Mouse (Mus musculus) liver (tissue): Measurements from ENCODE around the gene Myo16.

Experiments
- DNase-seq: peaks from one replicate; pipeline ENCODE4 v3.0.0-alpha.2; 2020; ENCODE audit warnings: mixed read lengths

Myo16 gene

DNA sequence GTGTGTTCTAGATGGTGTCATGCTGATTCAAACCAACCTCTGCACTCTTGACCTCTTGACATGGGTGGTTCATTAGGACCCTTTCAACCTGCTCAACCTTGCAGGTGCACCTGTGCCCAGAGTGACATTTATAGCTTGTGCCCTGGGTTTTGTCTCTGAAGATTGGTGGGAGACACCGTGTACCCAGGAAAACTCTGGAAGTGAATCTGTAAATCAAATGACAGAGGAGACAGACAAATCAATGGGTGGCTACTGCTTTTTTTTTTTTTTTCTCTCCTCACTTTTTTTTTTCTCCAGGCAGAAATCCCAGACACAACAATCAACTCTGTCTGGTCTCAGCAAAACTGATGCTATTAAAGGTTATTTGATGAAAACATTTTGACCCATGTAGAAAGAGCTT, 329.2 kb downstream of the Myo16 start:
- DNase-seq = no peak

DNA sequence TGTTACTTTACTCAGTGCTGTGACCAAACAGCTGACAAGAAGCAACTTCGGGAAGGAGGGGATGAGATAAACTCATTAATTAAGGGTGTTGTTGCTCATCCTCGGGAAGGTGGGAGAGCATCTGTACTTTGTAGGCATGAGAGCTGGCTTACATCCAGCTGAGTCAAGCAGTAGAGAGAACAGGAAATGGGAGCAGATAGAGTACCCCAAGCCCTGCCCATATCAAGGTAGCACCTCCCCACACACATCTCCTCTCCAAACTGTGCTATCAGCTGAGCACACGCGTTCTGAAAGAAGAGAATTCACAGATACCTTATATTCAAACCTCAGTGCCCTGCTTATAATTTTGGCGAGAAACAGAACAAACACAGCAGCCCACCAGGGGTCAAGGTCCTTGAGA, 330.1 kb downstream of the Myo16 start:
- no peak for DNase-seq

DNA sequence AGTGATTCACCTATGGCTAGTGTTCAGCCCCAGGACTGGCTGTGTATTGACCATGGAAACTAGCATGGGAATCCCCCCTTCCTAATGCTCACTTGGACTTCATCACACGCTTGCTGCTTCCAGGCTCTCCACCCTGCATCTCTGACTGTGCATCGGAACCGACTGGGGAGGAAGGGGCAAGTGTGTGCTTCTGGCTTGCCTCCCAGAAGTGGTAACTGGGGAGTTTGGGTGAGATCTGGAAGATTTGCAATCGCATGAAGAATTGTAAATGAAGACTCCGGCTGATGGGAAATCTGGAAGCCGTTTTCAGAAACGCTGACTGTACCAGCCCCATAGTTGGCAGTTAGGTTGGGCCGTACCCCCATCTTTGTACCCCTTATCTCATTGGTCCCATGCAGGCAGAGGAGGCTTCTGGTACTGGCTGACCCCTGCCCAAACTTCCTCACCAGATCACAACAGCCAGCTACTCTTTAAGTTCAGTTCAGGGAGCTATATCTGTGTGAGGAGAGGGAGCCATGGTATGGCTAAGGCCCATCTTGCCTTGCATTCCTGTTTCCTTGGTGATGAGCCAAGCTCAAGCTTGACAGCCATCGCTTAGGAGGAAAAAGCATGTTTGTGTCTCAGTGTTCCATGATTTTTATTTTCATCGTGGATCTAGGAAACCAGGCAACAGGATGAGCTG, 336.2 kb downstream of the Myo16 start:
- no peak for DNase-seq

DNA sequence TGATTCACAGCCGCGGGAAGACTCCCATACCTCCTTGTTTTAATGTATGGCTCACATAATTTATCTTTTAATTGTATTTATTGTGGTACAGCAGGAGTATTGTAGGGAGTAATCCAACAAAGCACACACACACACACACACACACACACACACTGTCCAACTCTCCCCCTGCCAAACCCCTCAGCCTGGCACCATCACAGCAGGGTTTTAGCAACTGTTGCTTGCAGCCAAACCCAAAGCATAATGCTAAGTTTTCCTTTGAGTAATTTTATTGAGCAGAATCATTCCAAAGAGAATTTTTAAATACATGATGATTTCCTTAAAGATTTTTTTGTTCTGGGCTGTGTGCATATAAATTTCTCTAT, 336.7 kb downstream of the Myo16 start:
- no peak for DNase-seq

DNA sequence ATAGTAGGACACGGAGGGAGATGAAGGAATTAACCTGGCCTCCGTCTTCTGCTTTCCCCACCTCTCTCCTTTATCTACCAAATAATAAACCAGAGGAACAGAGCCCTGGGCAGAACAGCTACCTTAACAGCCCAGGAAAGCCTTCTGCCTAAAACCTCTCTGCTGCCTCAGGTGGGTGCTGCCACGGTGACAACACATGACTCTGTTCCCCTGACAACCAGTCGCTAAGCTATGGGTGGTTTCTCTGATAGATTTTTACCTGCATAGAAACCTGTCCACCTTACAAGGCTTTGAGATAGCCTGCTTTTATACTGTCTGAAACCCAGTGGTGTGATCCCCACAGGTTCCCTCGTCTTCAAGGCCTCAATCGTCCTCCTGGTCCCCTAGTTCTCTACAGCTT, 337.2 kb downstream of the Myo16 start:
- DNase-seq = no peak

DNA sequence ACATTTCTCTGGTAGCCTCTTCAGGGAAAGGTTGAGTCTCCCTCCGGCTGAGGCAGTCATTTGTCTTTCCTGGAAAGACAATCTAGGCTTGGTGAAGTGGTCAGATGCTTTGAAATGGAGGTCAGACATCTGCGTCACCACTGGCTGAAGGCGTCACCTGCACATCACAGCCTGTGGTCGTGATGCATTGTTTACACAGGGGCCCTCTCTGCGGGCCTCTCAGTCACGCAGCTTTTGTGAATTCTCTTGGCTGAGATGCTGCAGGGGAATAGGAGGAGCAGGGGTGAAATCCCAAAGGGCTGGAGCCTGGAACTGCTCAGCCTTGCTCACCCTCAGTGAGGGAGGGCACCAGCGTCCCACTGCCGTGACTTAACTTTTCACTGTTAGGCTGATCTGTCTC, 346.1 kb downstream of the Myo16 start:
- DNase-seq = no peak

DNA sequence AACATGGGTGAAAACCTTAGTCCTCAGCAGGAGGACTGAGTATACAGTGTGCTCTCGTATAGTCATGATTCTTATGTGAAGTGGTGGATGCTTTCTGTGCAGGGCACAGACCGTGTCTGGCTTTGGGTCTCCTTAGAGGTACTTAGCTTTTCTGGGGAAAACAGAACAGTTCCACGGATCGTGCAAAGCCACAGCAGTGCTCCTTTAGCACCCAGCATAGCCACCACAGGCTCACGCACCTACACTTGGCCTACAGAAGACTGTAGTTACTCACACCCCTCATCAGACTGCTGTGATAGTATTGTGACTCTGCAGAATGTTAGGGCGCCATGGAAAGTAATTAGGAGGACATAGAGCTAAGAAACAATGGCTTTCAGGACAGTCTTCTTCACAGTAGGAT, 346.8 kb downstream of the Myo16 start:
- DNase-seq = no peak

DNA sequence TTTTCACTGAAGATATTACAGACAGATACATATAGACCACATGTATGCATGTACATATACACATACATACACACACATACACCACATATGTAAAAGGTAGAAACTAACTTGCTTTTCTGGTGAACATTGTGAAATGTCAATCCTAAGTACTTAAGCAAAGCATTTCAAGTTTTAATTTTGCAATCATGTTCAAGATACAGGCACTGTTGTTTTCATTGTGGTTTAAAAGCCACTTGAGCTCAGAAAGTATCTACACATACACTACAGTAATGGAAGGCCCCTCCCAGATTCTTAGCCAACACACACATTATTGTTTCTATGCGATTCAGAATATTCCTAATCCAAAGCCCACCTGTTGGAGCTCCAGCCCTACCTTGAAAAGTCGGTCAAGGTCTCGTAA, 348.0 kb downstream of the Myo16 start:
- DNase-seq = no peak

DNA sequence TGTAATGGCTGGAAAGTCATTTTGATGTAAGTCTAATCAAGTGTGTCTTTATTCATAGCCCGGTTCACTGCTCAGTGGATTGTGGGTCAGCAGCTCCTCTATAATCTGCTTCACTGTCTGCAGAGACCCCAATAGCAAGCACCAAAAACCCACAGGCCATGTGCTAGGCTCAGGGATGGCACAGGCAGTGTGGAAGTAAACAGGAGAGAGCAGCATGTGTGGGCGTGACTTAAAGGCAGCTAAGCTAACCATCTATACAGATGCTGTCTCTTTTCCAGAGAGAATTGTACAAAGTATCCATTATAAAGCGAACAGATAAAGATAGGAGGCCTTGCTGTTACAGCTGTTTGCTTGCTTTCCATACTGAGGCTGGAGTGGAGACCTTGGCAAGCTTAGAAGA, 358.4 kb downstream of the Myo16 start:
- no peak for DNase-seq

DNA sequence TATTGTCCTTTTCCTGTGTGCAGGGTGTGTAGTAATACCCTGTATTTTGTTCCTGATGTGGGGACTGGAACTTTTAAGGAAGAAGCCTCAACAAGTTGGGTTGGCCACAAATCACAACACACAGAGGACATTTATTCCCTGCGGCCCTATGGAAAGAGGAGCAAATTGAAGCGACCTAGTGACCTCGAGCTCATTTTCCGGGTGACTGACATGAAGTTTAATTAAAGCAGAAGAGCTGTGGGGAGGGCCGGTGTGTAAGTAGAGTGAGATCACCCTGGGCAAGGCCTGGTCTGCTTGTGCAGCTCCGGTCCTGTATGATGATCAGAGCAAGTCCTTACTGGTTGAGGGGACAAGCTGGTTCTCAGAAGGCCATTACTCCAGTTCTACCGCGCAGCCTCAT, 363.7 kb downstream of the Myo16 start:
- DNase-seq = no peak

DNA sequence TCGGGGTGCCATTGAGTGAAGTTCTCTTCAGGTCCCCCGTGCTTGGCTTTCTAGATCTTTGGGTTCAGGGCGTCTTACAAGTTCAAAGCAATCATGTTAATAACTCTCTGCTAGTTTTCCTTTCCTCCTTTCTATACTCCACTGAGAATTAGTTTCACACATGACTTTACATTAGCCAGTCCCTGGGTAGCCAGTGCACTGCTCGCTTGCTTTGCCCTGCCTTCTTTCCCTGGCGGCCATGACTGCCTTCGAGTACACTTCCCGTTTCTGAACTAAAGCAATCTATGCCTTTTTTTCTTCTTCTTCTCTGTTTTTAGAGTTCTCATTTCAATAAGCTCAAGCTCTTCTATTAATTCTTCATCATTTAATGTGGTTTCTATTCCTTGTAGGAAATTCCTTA, 365.6 kb downstream of the Myo16 start:
- no peak for DNase-seq

DNA sequence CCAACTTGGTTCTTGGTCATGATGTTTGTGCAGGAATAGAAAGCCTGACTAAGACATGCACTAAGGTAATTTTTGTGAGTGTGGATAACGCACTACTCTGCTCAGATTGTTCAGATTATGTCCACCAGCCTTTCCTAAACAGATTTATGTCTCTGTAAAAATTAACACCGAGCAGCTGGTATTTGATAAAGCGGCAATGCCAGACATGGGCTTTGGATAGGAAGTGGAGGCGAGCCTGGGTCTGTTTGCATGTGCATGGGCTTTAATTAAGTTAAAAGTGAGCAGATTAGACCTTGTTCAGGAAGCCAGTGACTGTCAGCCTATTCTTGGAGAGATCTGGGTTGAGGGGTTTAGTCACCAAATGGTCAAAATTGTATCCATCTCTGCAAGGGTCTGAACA, 367.8 kb downstream of the Myo16 start:
- DNase-seq = no peak

DNA sequence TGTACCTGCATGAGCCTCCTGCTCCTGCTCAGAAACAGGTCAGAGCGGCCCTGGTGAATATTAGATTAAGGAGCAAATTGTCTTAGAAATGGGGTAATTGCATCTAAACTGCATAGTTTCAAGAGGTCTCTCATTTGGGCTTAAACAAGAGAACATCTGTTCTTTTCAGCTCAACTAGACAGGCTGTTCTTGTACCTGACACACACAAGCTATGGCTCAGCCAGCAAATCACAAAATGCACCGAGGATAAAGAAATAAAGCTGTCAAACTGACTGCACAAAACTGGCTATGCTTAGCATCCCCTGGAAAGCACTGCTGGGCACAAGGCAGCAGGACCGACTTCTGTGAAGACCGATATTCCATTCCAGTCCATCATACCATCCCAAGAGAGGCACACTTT, 372.0 kb downstream of the Myo16 start:
- no peak for DNase-seq

DNA sequence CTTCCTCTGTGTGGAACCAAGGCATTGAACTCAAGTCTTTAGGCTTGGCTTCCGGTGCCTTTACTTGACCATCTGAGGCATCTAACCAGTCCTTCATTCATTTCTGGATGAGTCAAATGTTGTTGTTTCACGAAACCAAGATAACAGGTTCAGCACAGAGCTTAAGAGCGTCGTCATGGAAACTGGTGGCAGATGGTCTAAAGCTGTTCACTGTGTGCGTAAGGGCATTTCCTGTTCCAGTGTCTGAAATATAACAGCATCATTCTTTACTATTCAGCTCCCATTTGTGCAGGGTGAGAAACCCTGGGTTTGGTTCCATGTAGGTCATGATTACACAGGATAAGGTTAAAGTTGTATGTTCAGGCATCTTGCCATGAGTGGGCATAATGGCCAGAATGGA, 372.9 kb downstream of the Myo16 start:
- no peak for DNase-seq

DNA sequence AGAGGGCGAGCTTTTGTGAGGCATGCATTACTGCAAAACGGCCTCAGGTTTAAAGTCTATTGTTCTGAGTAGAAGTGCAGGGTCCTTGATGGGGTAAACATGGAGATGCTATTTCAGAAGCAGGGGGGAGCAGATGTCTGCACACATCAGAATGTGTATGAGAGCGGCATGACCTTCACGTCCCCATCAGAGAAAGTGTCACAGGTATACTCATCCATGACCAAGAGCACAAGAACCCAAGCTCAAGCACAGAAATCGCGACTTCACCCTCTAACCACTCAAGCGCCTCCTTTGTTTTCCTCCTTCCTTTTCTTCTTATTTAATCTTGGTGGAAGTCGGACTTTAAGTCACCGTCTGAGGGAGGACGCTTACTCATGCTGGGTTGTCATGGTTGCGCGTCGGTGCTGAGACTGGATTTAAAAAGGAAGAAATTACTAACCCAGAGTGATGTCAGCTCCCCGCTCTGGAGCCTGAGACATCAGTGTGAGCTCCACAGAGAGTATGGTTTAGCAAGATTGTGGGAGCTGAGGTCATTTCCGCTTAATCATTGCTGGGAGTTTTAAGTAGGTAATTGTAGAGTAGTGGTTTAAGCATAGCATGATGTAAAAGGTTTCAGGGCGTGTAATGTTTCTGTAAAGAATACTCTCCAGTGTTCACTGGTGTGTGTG, 381.0 kb downstream of the Myo16 start:
- no peak for DNase-seq

DNA sequence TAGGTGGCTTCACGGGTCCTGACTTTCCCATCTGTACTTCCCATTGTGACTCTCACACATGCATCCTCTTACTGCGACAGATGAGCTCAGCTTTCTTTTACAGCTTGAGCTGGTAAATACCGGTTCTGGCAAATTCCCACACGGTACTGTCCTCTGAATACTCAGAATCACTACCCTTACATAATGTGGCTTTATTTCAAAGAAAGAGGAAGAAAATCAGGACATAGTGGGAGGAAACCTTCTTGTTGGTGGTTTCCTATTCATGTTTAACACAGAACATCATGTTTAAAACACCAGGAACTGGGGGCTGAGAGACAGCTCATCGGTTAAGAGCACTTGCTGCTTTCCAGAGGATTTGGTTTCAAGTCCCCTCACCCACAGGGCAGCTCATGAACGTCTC, 384.6 kb downstream of the Myo16 start:
- DNase-seq = no peak

DNA sequence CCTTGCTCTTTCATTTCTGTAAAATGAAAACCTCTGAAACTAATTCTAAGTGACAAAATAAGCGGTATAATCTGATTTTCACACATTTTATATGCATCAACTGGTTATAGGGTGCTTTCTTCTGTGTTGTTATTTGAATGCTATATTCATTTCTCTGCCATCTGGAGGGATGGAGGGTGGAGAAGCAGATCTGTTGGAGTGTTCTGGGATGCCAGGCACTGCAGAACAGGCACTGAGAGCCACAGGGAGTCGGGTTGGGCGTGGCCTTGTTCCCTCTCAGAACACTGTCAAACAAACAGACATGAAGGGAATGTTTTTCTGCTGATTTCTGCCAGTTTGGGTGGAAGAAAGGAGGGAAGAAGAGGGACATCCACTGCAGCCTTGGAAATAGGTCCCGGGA, 386.0 kb downstream of the Myo16 start:
- no peak for DNase-seq

DNA sequence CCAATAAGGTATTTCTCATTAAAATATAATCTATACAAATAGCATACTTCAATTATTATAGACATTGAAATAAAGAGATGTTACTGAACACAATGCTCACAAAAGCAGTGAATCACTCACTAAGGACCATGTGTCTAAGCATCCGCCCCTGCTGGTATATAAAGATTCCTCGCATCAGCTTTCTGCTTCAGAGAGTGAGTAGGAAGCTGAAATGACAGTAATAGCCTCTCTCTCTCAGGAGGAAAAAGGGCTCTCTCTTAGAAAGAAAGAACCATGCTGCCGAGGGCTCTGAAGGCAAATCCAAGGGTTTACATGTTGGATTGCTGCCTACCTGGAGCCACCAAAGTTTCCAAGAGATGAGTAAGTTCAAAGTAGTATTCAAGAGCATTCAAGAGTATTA, 392.2 kb downstream of the Myo16 start:
- no peak for DNase-seq

DNA sequence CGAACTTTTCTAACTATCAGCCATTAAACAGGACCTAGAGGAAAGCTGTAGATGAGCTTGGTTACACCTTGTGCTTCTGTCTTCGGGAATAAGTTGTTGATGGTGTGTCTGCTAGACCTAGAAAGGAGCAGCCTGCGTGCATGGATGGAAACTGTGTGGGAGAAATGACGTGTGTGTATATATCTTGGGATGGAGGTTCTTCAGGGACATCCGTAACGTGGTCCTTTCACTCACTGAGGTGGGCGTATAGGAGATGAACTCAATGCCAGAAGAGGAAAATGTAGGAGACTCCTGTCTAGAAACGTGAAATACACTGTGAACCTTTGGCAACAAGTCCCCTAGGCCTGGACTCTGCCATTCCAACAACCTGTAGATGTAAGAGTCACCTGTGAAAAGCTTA, 392.8 kb downstream of the Myo16 start:
- DNase-seq = no peak

DNA sequence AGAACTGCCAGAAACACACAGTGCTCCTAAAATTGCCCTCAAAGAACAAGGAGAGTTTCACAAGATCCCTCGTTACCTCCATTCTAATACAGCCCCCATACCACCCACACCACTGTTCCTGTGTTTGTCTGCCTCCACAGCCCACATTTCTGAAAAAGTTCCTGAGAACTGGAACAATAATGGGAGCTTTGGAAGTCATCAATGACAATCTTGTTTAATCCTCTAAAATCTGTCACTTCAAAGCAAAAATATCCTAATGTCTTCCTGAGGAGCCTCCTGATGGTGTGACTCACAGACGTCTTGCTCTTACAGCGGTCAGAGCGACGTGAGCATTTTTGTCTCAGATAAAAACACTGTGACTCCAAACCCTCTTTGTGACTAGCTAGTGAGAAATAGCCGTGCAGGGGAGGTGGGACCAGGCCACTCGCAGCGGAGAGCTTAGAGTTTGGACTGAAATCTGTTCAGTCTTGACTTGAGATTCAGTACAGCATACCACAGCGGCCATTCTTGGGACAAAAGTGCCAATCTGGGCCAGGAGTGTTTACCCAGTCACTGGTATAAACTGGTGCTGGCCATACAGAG, 394.4 kb downstream of the Myo16 start:
- no peak for DNase-seq

DNA sequence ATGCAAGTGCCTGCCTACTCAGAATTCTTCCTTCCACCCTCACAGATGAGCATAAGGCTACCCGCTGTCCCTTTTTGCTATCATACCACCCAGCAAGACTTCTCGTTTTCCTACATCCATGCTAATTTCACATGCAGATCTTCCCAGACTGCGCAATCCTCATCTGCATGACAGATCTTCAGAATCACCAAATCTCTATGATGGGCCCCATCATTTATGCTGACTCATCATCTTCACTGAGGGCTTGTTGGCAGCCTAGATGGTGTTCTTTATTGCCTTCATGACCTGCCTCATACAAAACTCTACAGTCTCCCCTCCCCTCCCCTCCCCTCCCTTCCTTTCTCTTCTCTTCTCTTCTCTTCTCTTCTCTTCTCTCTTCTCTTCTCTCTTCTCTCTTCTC, 395.7 kb downstream of the Myo16 start:
- no peak for DNase-seq

DNA sequence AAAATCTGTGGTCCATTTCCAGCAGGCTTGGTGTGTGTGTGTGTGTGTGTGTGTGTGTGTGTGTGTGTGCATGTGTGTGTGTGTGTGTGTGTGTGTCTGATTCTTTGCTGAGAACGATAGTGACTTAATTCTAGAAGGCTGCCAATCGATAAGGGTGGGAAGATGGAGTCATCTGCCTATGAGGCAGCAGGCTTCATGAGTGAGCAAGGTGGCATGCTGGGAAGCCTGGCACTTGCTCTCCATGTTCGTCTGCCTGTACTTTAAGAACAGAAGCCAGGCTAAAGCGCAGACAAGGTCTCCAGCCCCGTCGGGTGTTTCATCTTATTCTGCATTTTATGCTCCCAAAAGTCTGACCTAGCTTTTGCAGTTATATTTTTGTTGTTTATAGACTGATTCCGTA, 404.2 kb downstream of the Myo16 start:
- DNase-seq = no peak

DNA sequence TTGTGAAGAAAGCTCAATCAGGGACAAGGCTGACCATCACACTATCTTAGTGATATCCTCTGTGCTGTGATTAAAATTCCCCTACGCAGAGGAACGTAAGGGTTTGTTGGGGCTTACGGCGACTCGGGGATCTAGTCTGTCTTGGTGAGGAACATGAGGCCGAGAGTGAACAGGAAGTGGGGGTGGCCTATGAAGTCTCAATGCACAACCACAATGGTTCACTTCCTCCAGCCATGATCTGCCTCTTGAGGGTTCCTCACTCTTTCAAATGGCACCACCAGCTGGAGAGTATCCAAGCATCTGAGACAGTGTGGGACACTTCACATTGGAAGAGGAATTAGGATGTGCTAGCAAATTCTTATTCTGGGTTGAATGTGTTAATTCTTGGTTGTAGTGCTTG, 405.8 kb downstream of the Myo16 start:
- DNase-seq = no peak

DNA sequence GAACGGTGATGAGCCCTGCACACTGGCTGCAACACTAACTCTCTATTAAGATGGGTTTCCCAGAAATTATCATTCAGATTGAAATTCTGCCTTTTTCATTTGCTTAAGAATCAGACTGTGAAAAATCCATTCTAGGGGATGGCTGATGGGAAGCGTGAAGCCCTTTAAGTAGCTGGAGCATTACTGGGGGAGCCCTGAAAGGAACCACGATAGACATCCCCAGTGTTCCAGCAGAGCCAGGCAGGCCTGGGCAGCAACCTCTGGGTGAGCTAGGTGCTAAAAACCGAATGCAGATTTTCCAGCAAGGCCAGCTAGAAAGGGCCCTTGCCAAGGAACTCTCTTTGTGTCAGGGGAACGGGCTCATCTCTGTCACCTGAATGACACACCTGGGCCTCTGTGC, 407.9 kb downstream of the Myo16 start:
- no peak for DNase-seq

DNA sequence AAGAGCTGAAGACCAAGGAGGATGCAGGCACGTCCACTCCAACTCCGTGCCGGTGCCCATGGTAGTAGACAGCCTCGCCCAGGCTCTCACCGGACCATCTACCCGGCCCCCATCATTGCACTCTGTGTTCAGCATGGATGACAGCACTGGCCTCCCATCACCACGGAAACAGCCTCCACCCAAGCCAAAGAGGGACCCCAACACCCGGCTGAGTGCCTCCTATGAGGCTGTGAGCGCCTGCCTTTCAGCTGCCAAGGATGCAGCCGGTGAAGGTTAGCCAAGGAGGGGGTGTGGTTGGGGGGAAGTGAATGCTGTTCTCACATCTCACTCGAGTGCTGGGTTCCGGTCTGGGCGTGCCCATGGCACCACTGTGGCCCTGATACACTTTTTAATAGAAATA, 408.3 kb downstream of the Myo16 start:
- no peak for DNase-seq
